Mouse (Mus musculus): ENCODE measurements around the gene Eng.

- TF ChIP-seq CHD2 (IDR thresholded peaks at IDR 0.05; ENCODE audit: low read depth, low read length), result no peak
- TF ChIP-seq MAFK (IDR thresholded peaks at IDR 0.05; ENCODE audit: insufficient read depth, low read depth, low read length), result no peak
- no peak for TF ChIP-seq ZNF384 (IDR thresholded peaks at IDR 0.05; ENCODE audit: low read depth, low read length)
- TF ChIP-seq ZC3H11A (IDR thresholded peaks at IDR 0.05; ENCODE audit: borderline replicate concordance, low read depth, low read length), result no peak
- no peak for TF ChIP-seq HCFC1 (IDR thresholded peaks at IDR 0.05; ENCODE audit: borderline replicate concordance, insufficient read depth, low read length)
These were observed 49.7 kb upstream of the Eng start for GRCm38 (mm10) chr2:32596725-32597124.

Measured in ES-E14 (cell line).